Mouse (Mus musculus): ENCODE measurements around the gene Btbd35f2. TPM values are rescaled to one million over a fixed set of nuclear protein-coding genes. Genes with fewer than 3 reads are reported as not detected.
"Not testable (repeated sequence)": the region's sequence is repeated elsewhere in the genome, so short reads cannot be mapped to it uniquely, and the experiment has no call there.

The Btbd35f2 gene
- not detected in 2 replicates for polyA plus RNA-seq (2014; fragmentation: Nextera tagmentation; extraction: Ambion mirVana)

DNA sequence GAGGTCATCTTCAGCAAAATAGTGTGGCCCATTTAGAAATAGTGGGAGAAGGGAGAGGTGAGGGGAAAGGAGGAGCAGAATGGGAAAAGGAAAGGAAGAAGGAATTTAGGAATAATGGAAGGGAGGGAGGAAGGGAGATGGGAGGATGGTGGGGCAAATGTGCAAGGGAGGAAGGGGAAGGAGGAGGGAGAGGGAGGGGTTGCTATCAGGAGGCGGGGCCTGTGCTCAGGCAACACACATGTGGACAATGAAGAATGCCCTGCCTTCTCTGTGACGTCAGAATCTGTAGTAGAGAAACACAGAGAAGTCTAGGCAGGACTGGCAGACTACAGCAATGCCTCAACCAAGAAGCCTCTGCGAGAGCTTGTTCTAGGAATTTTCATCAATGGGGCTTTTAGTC, at the start of gene Btbd35f2:
Btbd35f2 (plus strand) TSS at position 301 of the 400 bp plus-strand sequence.
- WGBS = no CpG with 5 or more reads among the region's 3 CpGs
- H3K27me3 ChIP-seq (replicated peaks; ENCODE audit: control insufficient read depth, insufficient read depth, low read length); H3K27ac ChIP-seq (ENCODE audit: low read depth); H3K9me3 ChIP-seq (ENCODE audit: control insufficient read depth, low read length); H3K4me3 ChIP-seq (ENCODE audit: low read depth, low read length); ATAC-seq (replicated peaks; ENCODE audit: low FRiP score, low TSS enrichment, low read depth); H3K36me3 ChIP-seq (ENCODE audit: control insufficient read depth, insufficient read depth, low read length); H3K4me1 ChIP-seq (replicated peaks; ENCODE audit: control insufficient read depth, insufficient read depth, low read length); H3K9ac ChIP-seq (ENCODE audit: low read length); DNase-seq (ENCODE audit: low spot score); H3K4me2 ChIP-seq (ENCODE audit: low read length): not testable (repeated sequence)

Other genes starting within 250 kb of the Btbd35f2 start
- gene Btbd35f22, start 230.6 kb upstream of the Btbd35f2 start, polyA plus RNA-seq (2014; fragmentation: Nextera tagmentation; extraction: Ambion mirVana) = not detected in 2 replicates

Measured in intestine, embryonic 14.5 days (tissue).